Mouse (Mus musculus) cortical plate, adult 2 months (tissue): ENCODE measurements around the gene Kiss1.

Experiments used
- CTCF ChIP-seq: fragments of 200-500 bp; IDR thresholded peaks from 2 replicates; pipeline ENCODE4 v1.5.1; 2011; ENCODE audit warnings: mild to moderate bottlenecking, control low read depth, low read length; ENCODE audit not compliant: insufficient read depth; ENCODE audit errors: extremely low read depth
- POLR2A ChIP-seq: fragments of 200-500 bp; IDR thresholded peaks from 2 replicates; pipeline ENCODE4 v1.6.1; 2011; ENCODE audit warnings: mild to moderate bottlenecking, low read length, control low read depth; ENCODE audit not compliant: insufficient read depth; ENCODE audit errors: extremely low read depth

DNA sequence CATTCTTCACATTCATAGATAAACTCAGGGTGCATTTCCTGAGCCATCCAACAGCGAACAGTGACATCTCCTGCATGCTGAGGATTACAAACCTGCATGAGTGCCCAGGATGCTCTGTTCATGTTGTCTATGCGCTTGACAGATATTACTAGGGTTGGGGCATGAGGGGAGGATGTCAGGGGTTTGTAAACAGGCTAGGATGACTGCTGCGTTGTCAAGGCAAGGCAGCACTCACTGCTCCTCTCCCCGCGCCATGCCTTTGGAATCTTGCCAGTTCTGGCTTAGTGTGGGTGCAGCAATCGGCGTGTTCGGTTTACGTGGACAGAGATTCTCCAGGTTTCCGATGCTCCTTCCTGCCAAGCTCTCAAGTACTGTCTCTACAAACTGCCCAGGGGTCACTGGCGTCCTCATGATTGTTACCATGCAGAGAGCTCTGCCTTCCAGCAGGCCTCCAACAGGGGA lies 42.0 kb upstream of the Kiss1 start:
- TF ChIP-seq CTCF (0 out of 2 replicates have a peak, but pooled peaks have one; percentile 5), POLR2A (no peak)
